Mouse (Mus musculus): ENCODE results near the gene Ldlrad1. TPM values are rescaled to one million over a fixed set of nuclear protein-coding genes. Genes with fewer than 3 reads are reported as not detected.

The Ldlrad1 gene
- total RNA-seq, 1 experiment: not detected

- DNase-seq (ENCODE audit: low read depth, low spot score): no peak
- no peaks in the 10 kb centered on the region for H3K4me1 ChIP-seq (ENCODE audit: control insufficient read depth in 2 of 2, insufficient read depth in 2 of 2, low read length in 2 of 2, poor library complexity in 1 of 2)
- in situ Hi-C loops (cut with MboI; ENCODE audit: low sequenced_read_pairs in 2 of 2, unreplicated experiment in 2 of 2): no loop called here
- H3K27ac ChIP-seq (ENCODE audit: insufficient read depth, low read depth, low read length, poor library complexity, severe bottlenecking): no peak overlapping the region
- H3K9me3 ChIP-seq (ENCODE audit: control insufficient read depth, insufficient read depth, low read depth, low read length): no peaks in the 10 kb centered on the region
- no peak overlapping the region for H3K4me3 ChIP-seq (ENCODE audit: insufficient read depth in 1 of 2, low read depth in 1 of 2, low read length in 2 of 2, poor library complexity in 1 of 2, severe bottlenecking in 1 of 2)
- TF ChIP-seq HCFC1 (IDR thresholded peaks at IDR 0.05; ENCODE audit: borderline replicate concordance, insufficient read depth, low read length) (no peak), MAFK (IDR thresholded peaks at IDR 0.05; ENCODE audit: insufficient read depth, low read depth, low read length) (no peak), CHD2 (IDR thresholded peaks at IDR 0.05; ENCODE audit: low read depth, low read length) (no peak), ZNF384 (IDR thresholded peaks at IDR 0.05; ENCODE audit: low read depth, low read length) (no peak)
- no peak overlapping the region for H3K9ac ChIP-seq (ENCODE audit: insufficient read depth, low read depth, low read length, poor library complexity, severe bottlenecking)
- 0 out of 2 replicates have a peak, but pooled peaks cover 2% of the 10 kb centered on the region for H3K36me3 ChIP-seq (ENCODE audit: control insufficient read depth, insufficient read depth, low read length, poor library complexity, severe bottlenecking)
Observed at GRCm38 (mm10) chr4:107246040-107246439, 37.1 kb downstream of the Ldlrad1 start.

- no peak for DNase-seq (ENCODE audit: low read depth, low spot score)
- TF ChIP-seq ZNF384 (IDR thresholded peaks at IDR 0.05; ENCODE audit: low read depth, low read length): no peak
- TF ChIP-seq ZC3H11A (IDR thresholded peaks at IDR 0.05; ENCODE audit: borderline replicate concordance, low read depth, low read length): no peak
- no peak for TF ChIP-seq MAFK (IDR thresholded peaks at IDR 0.05; ENCODE audit: insufficient read depth, low read depth, low read length)
- TF ChIP-seq HCFC1 (IDR thresholded peaks at IDR 0.05; ENCODE audit: borderline replicate concordance, insufficient read depth, low read length): no peak
- TF ChIP-seq CHD2 (IDR thresholded peaks at IDR 0.05; ENCODE audit: low read depth, low read length): no peak
- Histone ChIP-seq H3K4me3 (ENCODE audit: insufficient read depth in 1 of 2, low read depth in 1 of 2, low read length in 2 of 2, poor library complexity in 1 of 2, severe bottlenecking in 1 of 2) (no peak overlapping the region), H3K36me3 (ENCODE audit: control insufficient read depth, insufficient read depth, low read length, poor library complexity, severe bottlenecking) (0 out of 2 replicates have a peak, but pooled peaks cover 2% of the 10 kb centered on the region), H3K27ac (ENCODE audit: insufficient read depth, low read depth, low read length, poor library complexity, severe bottlenecking) (no peak overlapping the region), H3K9me3 (ENCODE audit: control insufficient read depth, insufficient read depth, low read depth, low read length) (no peaks in the 10 kb centered on the region), H3K4me1 (ENCODE audit: control insufficient read depth in 2 of 2, insufficient read depth in 2 of 2, low read length in 2 of 2, poor library complexity in 1 of 2) (no peaks in the 10 kb centered on the region), H3K9ac (ENCODE audit: insufficient read depth, low read depth, low read length, poor library complexity, severe bottlenecking) (no peak overlapping the region)
- in situ Hi-C loops (cut with MboI; ENCODE audit: low sequenced_read_pairs in 2 of 2, unreplicated experiment in 2 of 2): no loop called here
Observed at GRCm38 (mm10) chr4:107247110-107247509, 38.1 kb downstream of the Ldlrad1 start.

GRCm38 (mm10) chr4:107248061-107248460 lies 39.1 kb downstream of the Ldlrad1 start:
- no peak overlapping the region for H3K4me3 ChIP-seq (ENCODE audit: insufficient read depth in 1 of 2, low read depth in 1 of 2, low read length in 2 of 2, poor library complexity in 1 of 2, severe bottlenecking in 1 of 2)
- H3K4me1 ChIP-seq (ENCODE audit: control insufficient read depth in 2 of 2, insufficient read depth in 2 of 2, low read length in 2 of 2, poor library complexity in 1 of 2): no peaks in the 10 kb centered on the region
- no peak overlapping the region for H3K9ac ChIP-seq (ENCODE audit: insufficient read depth, low read depth, low read length, poor library complexity, severe bottlenecking)
- TF ChIP-seq ZNF384 (IDR thresholded peaks at IDR 0.05; ENCODE audit: low read depth, low read length) (no peak), ZC3H11A (IDR thresholded peaks at IDR 0.05; ENCODE audit: borderline replicate concordance, low read depth, low read length) (no peak), HCFC1 (IDR thresholded peaks at IDR 0.05; ENCODE audit: borderline replicate concordance, insufficient read depth, low read length) (no peak), MAFK (IDR thresholded peaks at IDR 0.05; ENCODE audit: insufficient read depth, low read depth, low read length) (no peak), CHD2 (IDR thresholded peaks at IDR 0.05; ENCODE audit: low read depth, low read length) (no peak)
- in situ Hi-C loops (cut with MboI; ENCODE audit: low sequenced_read_pairs in 2 of 2, unreplicated experiment in 2 of 2): no loop called here
- 0 out of 2 replicates have a peak, but pooled peaks cover 2% of the 10 kb centered on the region for H3K36me3 ChIP-seq (ENCODE audit: control insufficient read depth, insufficient read depth, low read length, poor library complexity, severe bottlenecking)
- no peak for DNase-seq (ENCODE audit: low read depth, low spot score)
- H3K27ac ChIP-seq (ENCODE audit: insufficient read depth, low read depth, low read length, poor library complexity, severe bottlenecking): no peak overlapping the region
- H3K9me3 ChIP-seq (ENCODE audit: control insufficient read depth, insufficient read depth, low read depth, low read length): no peaks in the 10 kb centered on the region

GRCm38 (mm10) chr4:107249471-107249870 lies 40.5 kb downstream of the Ldlrad1 start:
- Histone ChIP-seq H3K9me3 (ENCODE audit: control insufficient read depth, insufficient read depth, low read depth, low read length) (no peaks in the 10 kb centered on the region), H3K9ac (ENCODE audit: insufficient read depth, low read depth, low read length, poor library complexity, severe bottlenecking) (no peak overlapping the region), H3K36me3 (ENCODE audit: control insufficient read depth, insufficient read depth, low read length, poor library complexity, severe bottlenecking) (0 out of 2 replicates have a peak, but pooled peaks cover 2% of the 10 kb centered on the region), H3K4me3 (ENCODE audit: insufficient read depth in 1 of 2, low read depth in 1 of 2, low read length in 2 of 2, poor library complexity in 1 of 2, severe bottlenecking in 1 of 2) (no peak overlapping the region), H3K27ac (ENCODE audit: insufficient read depth, low read depth, low read length, poor library complexity, severe bottlenecking) (no peak overlapping the region), H3K4me1 (ENCODE audit: control insufficient read depth in 2 of 2, insufficient read depth in 2 of 2, low read length in 2 of 2, poor library complexity in 1 of 2) (0 out of 4 replicates have a peak, but pooled peaks cover 0 to 3% of the 10 kb centered on the region in 2 experiments)
- no peak for DNase-seq (ENCODE audit: low read depth, low spot score)
- TF ChIP-seq ZNF384 (IDR thresholded peaks at IDR 0.05; ENCODE audit: low read depth, low read length): no peak
- no peak for TF ChIP-seq HCFC1 (IDR thresholded peaks at IDR 0.05; ENCODE audit: borderline replicate concordance, insufficient read depth, low read length)
- TF ChIP-seq CHD2 (IDR thresholded peaks at IDR 0.05; ENCODE audit: low read depth, low read length): no peak
- no peak for TF ChIP-seq MAFK (IDR thresholded peaks at IDR 0.05; ENCODE audit: insufficient read depth, low read depth, low read length)
- no peak for TF ChIP-seq ZC3H11A (IDR thresholded peaks at IDR 0.05; ENCODE audit: borderline replicate concordance, low read depth, low read length)
- in situ Hi-C loops (cut with MboI; ENCODE audit: low sequenced_read_pairs in 2 of 2, unreplicated experiment in 2 of 2): no loop called here

- Histone ChIP-seq H3K9ac (ENCODE audit: insufficient read depth, low read depth, low read length, poor library complexity, severe bottlenecking) (no peak overlapping the region), H3K36me3 (ENCODE audit: control insufficient read depth, insufficient read depth, low read length, poor library complexity, severe bottlenecking) (no peaks in the 10 kb centered on the region), H3K4me1 (ENCODE audit: control insufficient read depth in 2 of 2, insufficient read depth in 2 of 2, low read length in 2 of 2, poor library complexity in 1 of 2) (0 out of 4 replicates have a peak, but pooled peaks cover 0 to 3% of the 10 kb centered on the region in 2 experiments), H3K27ac (ENCODE audit: insufficient read depth, low read depth, low read length, poor library complexity, severe bottlenecking) (no peak overlapping the region), H3K4me3 (ENCODE audit: insufficient read depth in 1 of 2, low read depth in 1 of 2, low read length in 2 of 2, poor library complexity in 1 of 2, severe bottlenecking in 1 of 2) (no peak overlapping the region), H3K9me3 (ENCODE audit: control insufficient read depth, insufficient read depth, low read depth, low read length) (no peaks in the 10 kb centered on the region)
- no peak for TF ChIP-seq ZC3H11A (IDR thresholded peaks at IDR 0.05; ENCODE audit: borderline replicate concordance, low read depth, low read length)
- TF ChIP-seq MAFK (IDR thresholded peaks at IDR 0.05; ENCODE audit: insufficient read depth, low read depth, low read length): no peak
- no peak for TF ChIP-seq CHD2 (IDR thresholded peaks at IDR 0.05; ENCODE audit: low read depth, low read length)
- TF ChIP-seq HCFC1 (IDR thresholded peaks at IDR 0.05; ENCODE audit: borderline replicate concordance, insufficient read depth, low read length): no peak
- no peak for TF ChIP-seq ZNF384 (IDR thresholded peaks at IDR 0.05; ENCODE audit: low read depth, low read length)
- in situ Hi-C loops (cut with MboI; ENCODE audit: low sequenced_read_pairs in 2 of 2, unreplicated experiment in 2 of 2): no loop called here
- DNase-seq (ENCODE audit: low read depth, low spot score): peak; percentile 29
Observed at GRCm38 (mm10) chr4:107250494-107250893, 41.5 kb downstream of the Ldlrad1 start.

All from ES-E14 (cell line).